Mouse (Mus musculus): ENCODE measurements around the gene Capn1.

DNA sequence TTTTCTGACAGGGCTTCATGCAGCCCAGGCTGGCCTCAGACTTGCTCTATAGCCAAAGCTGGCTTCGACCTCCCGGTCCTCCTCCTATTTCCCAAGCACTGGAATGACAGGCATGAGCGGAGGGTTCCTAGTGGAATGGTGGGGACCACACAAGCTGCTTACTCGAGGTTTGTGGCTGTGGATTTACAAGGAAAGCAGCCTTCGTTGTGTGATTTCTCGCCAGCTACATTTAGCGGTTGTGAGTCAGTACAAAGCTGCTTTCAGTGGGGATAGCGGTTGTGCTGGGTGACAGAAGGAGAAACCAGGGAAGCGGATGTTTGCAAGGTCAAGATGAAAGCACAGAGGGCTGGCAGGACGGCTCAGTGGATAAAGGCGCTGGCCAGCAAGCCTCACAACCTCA is 10.2 kb downstream of the Capn1 start:
- TF ChIP-seq POLR2A (IDR thresholded peaks at IDR 0.05; ENCODE audit: insufficient read depth, low read depth, low read length), result no peak
- TF ChIP-seq CTCF (IDR thresholded peaks at IDR 0.05; ENCODE audit: insufficient read depth, low read depth, low read length), result no peak
